Mouse (Mus musculus) lung, postnatal 0 days (tissue): ENCODE measurements around the gene Kcnn1.
A peak's percentile ranks its signal among the peaks of the same experiment; 100 is the strongest.

Source experiments
- CTCF ChIP-seq: IDR thresholded peaks from 2 replicates; pipeline ENCODE4 v1.5.1; 2016; ENCODE audit warnings: antibody characterized with exemption, mild to moderate bottlenecking
- EP300 ChIP-seq: IDR thresholded peaks from 2 replicates; pipeline ENCODE4 v1.6.1; 2016; ENCODE audit warnings: antibody characterized with exemption, mild to moderate bottlenecking, control low read depth

DNA sequence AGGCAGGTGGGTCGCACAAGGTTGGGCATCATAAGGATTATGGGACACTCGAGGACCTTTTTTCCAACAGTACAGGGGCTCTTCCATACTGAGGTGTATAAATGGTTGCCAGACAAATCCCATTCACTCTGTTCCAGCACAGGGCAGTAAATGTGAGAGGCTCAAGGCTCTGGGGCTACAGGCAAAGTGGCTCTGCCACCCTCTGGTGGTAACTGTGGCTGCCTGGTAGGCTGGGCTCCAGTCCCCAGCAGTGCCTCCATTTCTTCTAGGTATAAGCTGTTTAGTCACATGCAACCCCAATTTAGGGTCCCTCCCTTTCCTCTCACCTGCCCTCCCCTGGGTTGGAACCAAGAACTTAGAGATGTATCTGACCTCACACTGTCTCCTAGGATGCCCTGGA is 67.7 kb downstream of the Kcnn1 start:
- no peak for TF ChIP-seq EP300
- TF ChIP-seq CTCF: peak; percentile 40
